Mouse (Mus musculus): ENCODE results near the gene Uqcc2. TPM values are rescaled to one million over a fixed set of nuclear protein-coding genes. Genes with fewer than 3 reads are reported as not detected.

Gene Uqcc2
- total RNA-seq (2023; ENCODE audit: inconsistent age), result 44.9 to 60.2 TPM (median 52.4 TPM) in 4 replicates

GRCm38 (mm10) chr17:27133551-27134141 is at the start of gene Uqcc2:
TSS of gene Uqcc2 (minus strand) at chr17:27133916.

GRCm38 (mm10) chr17:27167545-27167944 is 33.8 kb upstream of the Uqcc2 start, which contains the start of gene Ip6k3:
TSS of gene Ip6k3 (minus strand) at chr17:27167795.

Other genes starting within 250 kb of the Uqcc2 start
- gene Kifc5b, start 216.8 kb downstream of the Uqcc2 start, total RNA-seq (2023; ENCODE audit: inconsistent age), result 6.7 to 9.9 TPM (median 7.9 TPM) in 4 replicates
- gene Phf1, start 200.9 kb downstream of the Uqcc2 start, total RNA-seq (2023; ENCODE audit: inconsistent age), result 106 to 114 TPM (median 113 TPM) in 4 replicates
- 67.3 to 81.8 TPM (median 75.7 TPM) in 4 replicates for gene Cuta, start 194.3 kb downstream of the Uqcc2 start, total RNA-seq (2023; ENCODE audit: inconsistent age)
- gene Syngap1, start 192.7 kb downstream of the Uqcc2 start, total RNA-seq (2023; ENCODE audit: inconsistent age), result 1.8 to 3.7 TPM (median 3.0 TPM) in 4 replicates
- 15.3 to 20.4 TPM (median 18.7 TPM) in 4 replicates for gene Zbtb9, start 160.7 kb downstream of the Uqcc2 start, total RNA-seq (2023; ENCODE audit: inconsistent age)
- gene Bak1, start 104.9 kb downstream of the Uqcc2 start, total RNA-seq (2023; ENCODE audit: inconsistent age), result 40.3 to 50.8 TPM (median 46.4 TPM) in 4 replicates
- gene Itpr3, start 76.6 kb downstream of the Uqcc2 start, total RNA-seq (2023; ENCODE audit: inconsistent age), result 181 to 196 TPM (median 194 TPM) in 4 replicates
- not detected in 4 replicates for gene Ip6k3, start 33.9 kb upstream of the Uqcc2 start, total RNA-seq (2023; ENCODE audit: inconsistent age)
- gene Lemd2, start 70.6 kb upstream of the Uqcc2 start, total RNA-seq (2023; ENCODE audit: inconsistent age), result 77.1 to 81.8 TPM (median 80.2 TPM) in 4 replicates

Data from B cell, adult (primary cell).